Mouse (Mus musculus) erythroblast, embryonic 14.5 days (primary cell): ENCODE measurements around the gene Krtdap. TPM values are rescaled to one million over a fixed set of nuclear protein-coding genes. Genes with fewer than 3 reads are reported as not detected.
"Not testable (repeated sequence)": the region's sequence is repeated elsewhere in the genome, so short reads cannot be mapped to it uniquely, and the experiment has no call there.

Experiments used
- H3K27me3 ChIP-seq: 2 replicates; pipeline ENCODE4 v1.6.1; 2012; ENCODE audit warnings: inconsistent platforms; ENCODE audit not compliant: control insufficient read depth
- H3K36me3 ChIP-seq: 2 replicates; pipeline ENCODE4 v1.6.1; 2012; ENCODE audit warnings: mild to moderate bottlenecking, inconsistent platforms; ENCODE audit not compliant: control insufficient read depth
- H3K4me1 ChIP-seq: 2 replicates; pipeline ENCODE4 v1.6.1; 2012; ENCODE audit warnings: inconsistent platforms; ENCODE audit not compliant: control insufficient read depth
- H3K4me3 ChIP-seq: replicated peaks from 2 replicates; pipeline ENCODE3; 2012; ENCODE audit warnings: moderate library complexity, mild to moderate bottlenecking, inconsistent platforms
- H3K9me3 ChIP-seq: 2 replicates; pipeline ENCODE4 v1.6.1; 2012; ENCODE audit warnings: low read length, inconsistent platforms, mixed read lengths; ENCODE audit not compliant: control insufficient read depth
- GATA1 ChIP-seq: IDR thresholded peaks from 2 replicates; pipeline ENCODE4 v1.6.1; 2012; ENCODE audit warnings: low read length, inconsistent platforms, mixed read lengths
- TAL1 ChIP-seq: IDR thresholded peaks from 3 replicates; pipeline ENCODE4 v1.6.1; 2012; ENCODE audit warnings: low read length, inconsistent platforms, mixed read lengths
- polyA plus RNA-seq: library from polyadenylated mRNA; stranded (reverse); fragments of >175 nt; gene quantifications from 2 replicates; pipeline ENCODE4 v1.2.3, GENCODE M21; 2012

Krtdap gene
- polyA plus RNA-seq, 1 experiment, result not detected

DNA sequence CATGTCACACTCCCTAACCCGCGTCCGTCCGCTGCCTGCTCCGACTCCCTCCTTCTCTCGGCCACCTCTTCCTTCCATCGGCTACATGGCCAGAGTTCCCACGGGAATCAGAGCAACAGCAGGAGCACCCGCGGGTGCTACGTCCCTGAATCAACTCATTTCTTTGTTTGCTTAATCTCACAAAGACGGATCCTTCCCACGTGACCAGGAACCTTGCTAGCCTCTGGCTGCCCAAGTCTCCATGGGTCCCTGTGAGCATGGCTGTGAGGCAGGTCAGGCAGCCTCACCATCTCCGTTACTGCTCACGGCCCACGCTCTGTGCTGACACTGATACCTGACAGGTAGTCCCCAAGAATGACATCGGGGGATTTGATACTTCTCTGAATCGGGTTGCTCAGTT, 36.0 kb downstream of the Krtdap start, which contains the start of gene Ffar2:
Gene Ffar2, minus strand, starts transcription at position 101 of the 400 bp plus-strand sequence.
- H3K4me1 ChIP-seq, result no peaks in the 10 kb centered on the region; the same call in 1 of the 2 replicates
- H3K36me3 ChIP-seq, result no peaks in the 10 kb centered on the region
- peaks cover 2% of the 10 kb centered on the region; the same call in 1 of the 2 replicates for H3K9me3 ChIP-seq
- H3K4me3 ChIP-seq, result no peak within 1 kb of the TSS
- no peaks in the 10 kb centered on the region for H3K27me3 ChIP-seq
- TF ChIP-seq TAL1 (no peak), GATA1 (no peak)

DNA sequence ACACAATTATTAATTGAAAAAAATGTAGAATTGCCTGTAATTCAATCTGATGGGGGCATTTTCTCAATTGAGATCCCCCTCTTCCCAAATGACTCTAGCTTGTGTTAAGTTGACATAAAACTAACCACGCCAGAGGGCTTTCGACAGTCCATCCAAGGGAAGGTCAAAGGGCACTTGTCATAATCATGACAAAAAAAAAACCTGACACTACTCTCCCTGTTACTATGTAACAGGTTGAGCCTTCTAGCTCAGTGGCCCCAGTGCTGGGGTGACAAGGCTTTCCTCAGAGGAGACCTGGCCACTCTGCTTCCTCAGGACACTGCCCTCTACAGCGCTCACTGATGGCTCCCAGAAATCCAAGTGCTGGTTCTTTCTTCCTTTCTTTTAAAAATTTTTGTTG, 36.6 kb downstream of the Krtdap start:
- H3K4me1 ChIP-seq, result no peaks in the 10 kb centered on the region; the same call in 1 of the 2 replicates

DNA sequence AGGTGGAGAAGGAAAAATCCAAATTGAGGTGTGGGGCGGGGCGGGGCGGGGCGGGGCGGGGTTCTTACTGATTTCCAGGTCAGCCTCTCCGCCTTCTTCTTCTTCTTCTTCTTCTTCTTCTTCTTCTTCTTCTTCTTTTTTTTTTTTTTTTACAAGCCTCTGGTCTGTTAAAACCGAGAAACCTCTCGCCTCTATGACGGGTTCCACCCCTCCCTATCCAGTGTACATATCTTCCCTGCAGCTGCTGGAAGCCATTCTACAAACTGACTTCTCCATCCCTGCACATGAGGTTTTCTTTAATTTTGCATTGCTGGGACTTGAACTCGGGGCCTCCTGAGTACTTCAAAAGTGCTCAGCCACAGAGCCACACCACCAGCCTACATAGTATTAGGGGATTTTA, 39.0 kb downstream of the Krtdap start:
- no peaks in the 10 kb centered on the region for H3K4me1 ChIP-seq
- no peaks in the 10 kb centered on the region for H3K27me3 ChIP-seq
- H3K9me3 ChIP-seq, result peaks cover 2% of the 10 kb centered on the region; the same call in 1 of the 2 replicates
- H3K4me3 ChIP-seq, result no peak overlapping the region
- TF ChIP-seq TAL1 (no peak), GATA1 (no peak)
- H3K36me3 ChIP-seq, result no peaks in the 10 kb centered on the region

More for the DNA sequence above, 36.6 kb downstream of the Krtdap start:
- Histone ChIP-seq H3K36me3 (no peaks in the 10 kb centered on the region), H3K9me3 (peaks cover 2% of the 10 kb centered on the region; the same call in 1 of the 2 replicates), H3K27me3 (no peaks in the 10 kb centered on the region), H3K4me3 (no peak overlapping the region)
- TF ChIP-seq TAL1 (no peak), GATA1 (no peak)

DNA sequence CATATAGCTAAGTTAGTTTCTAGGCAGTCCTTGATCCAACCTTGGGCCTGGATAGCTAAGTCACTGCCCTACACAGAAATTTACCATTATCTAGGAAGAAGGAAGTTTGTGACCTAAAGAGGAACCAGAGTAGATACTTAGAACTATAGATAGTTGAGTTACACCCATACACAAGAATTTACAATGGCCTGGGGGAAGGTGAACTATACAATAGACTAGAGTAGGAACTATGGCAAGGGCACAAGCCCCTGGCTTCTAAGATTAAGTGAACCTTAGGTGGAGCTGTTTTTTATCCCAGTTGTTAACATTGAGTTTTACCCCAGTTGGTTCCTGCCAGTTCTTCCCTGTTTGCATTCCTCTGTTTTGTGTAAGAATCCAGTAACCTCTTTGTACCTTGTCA, 41.2 kb downstream of the Krtdap start:
- not testable (repeated sequence) for H3K27me3 ChIP-seq, H3K9me3 ChIP-seq, H3K4me3 ChIP-seq, H3K4me1 ChIP-seq, H3K36me3 ChIP-seq

DNA sequence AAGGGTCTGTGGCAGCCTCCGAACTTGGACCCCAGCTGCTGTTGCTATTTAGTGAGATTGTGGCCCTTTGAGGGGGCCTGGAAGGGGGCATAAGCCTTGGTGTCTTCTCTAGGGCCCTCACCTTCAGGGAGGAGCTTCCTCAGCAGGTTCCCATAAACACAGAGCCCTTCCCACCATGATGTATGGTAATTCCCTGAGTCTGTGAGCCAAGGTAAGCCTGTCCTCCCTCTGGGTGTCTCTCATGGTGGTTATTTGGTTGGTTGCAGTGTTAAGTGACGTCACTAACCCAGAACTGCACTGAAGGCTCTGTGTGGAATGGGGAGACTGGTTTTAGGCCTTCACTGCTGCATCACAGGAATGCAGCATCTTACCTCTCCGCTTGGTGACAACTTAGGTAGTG, 41.7 kb downstream of the Krtdap start:
- Histone ChIP-seq H3K36me3 (no peaks in the 10 kb centered on the region), H3K4me3 (no peak overlapping the region), H3K9me3 (peaks cover 2% of the 10 kb centered on the region; the same call in 1 of the 2 replicates), H3K27me3 (no peaks in the 10 kb centered on the region), H3K4me1 (no peaks in the 10 kb centered on the region)
- no peak for TF ChIP-seq TAL1
- TF ChIP-seq GATA1, result no peak

DNA sequence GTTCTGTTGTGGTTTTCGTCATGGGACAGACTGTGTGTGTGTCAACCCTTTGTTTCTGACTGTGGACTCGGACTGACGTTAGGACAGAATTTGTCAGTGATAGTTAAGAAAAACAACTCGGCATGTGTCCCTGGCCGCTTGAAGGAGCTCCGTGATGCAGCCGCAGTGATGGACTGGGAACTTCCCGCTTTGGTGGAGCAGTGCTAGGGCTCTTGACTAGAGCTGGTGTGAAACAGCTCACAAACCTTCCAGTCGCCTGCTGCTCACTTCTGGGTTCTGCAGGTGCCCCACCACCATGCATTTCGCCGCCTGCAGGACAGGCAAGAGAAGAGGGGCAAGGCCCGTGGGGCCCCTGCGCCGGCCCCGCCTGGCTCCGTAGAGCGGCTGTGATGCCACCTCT, 44.6 kb downstream of the Krtdap start:
- H3K27me3 ChIP-seq, result no peaks in the 10 kb centered on the region
- peaks cover 2% of the 10 kb centered on the region; the same call in 1 of the 2 replicates for H3K9me3 ChIP-seq
- no peak overlapping the region for H3K4me3 ChIP-seq
- TF ChIP-seq GATA1 (no peak), TAL1 (no peak)
- H3K4me1 ChIP-seq, result no peaks in the 10 kb centered on the region
- H3K36me3 ChIP-seq, result no peaks in the 10 kb centered on the region

DNA sequence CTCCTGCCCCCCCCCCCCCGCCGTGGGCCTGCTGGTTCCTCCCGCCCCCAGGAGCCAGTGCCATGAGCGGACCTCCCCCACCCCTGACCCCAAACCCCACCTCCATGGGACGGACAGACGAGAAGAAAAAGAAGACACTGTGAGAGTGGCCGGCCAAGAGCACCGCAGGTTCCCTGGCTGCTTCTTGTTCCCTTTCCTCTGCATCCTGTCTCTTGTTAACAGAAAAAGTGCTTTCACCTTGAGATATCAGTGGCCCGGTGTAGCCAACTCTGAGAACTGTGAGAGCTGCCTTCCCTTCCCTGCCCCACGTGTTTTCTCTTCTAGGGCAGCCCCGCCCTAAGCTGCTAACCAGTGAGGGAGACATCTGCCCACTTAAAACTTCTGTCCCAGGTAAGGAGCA, 45.0 kb downstream of the Krtdap start:
- not testable (repeated sequence) for H3K4me3 ChIP-seq, H3K4me1 ChIP-seq, H3K36me3 ChIP-seq, H3K27me3 ChIP-seq, H3K9me3 ChIP-seq

DNA sequence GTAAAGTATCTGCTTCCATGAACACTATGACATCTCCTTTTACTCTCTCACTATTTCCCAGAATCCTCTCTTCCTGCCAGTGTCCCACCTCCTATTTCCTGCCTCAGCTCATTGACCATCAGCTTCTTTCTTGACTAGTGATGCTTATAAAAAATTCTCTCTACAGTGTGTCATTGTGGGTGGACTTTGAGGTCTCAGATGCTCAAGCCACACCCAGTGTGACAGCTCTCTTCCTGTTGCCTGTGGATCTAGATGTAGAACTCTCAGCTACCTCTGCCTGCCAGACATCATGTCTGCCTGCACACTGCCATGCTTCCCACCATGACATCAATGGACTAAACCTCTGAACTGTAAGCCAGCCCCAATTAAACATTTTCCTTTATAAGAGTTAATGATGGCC, 49.6 kb downstream of the Krtdap start:
- no peaks in the 10 kb centered on the region for H3K4me1 ChIP-seq
- H3K27me3 ChIP-seq, result no peaks in the 10 kb centered on the region
- H3K4me3 ChIP-seq, result no peak overlapping the region
- H3K36me3 ChIP-seq, result no peaks in the 10 kb centered on the region
- H3K9me3 ChIP-seq, result no peaks in the 10 kb centered on the region
- no peak for TF ChIP-seq GATA1
- TF ChIP-seq TAL1, result no peak

DNA sequence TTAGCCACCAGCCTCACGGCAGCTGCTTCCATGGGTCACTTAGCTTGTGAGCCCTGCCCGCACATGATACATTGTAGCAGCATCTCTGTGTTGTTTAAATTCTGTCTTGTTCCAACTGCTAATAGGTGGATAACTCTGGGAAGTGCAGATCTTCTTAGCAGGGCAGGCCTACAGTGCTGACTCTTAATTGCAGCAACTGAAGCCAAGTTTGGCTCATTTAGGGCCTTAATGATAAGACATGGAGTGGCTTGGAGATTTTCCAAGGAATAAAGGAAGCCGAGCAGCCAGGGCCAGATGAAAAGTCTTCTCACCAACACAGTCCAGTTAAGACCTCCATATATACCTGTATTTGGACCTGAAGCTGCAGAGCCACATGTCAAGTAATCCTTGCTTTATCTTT, 52.6 kb downstream of the Krtdap start:
- TF ChIP-seq TAL1 (no peak), GATA1 (no peak)
- H3K27me3 ChIP-seq, result no peaks in the 10 kb centered on the region
- no peaks in the 10 kb centered on the region for H3K4me1 ChIP-seq
- H3K9me3 ChIP-seq, result no peaks in the 10 kb centered on the region
- no peak overlapping the region for H3K4me3 ChIP-seq
- no peaks in the 10 kb centered on the region for H3K36me3 ChIP-seq

Other genes with a start within 250 kb of the Krtdap start
- gene Hspb6, start 235.7 kb upstream of the Krtdap start, polyA plus RNA-seq, result 3.7 and 6.8 TPM in 2 replicates
- gene Proser3, start 235.6 kb upstream of the Krtdap start, polyA plus RNA-seq, result 1.9 and 2.3 TPM in 2 replicates
- gene Lin37, start 228.1 kb upstream of the Krtdap start, polyA plus RNA-seq, result 14.5 and 17.0 TPM in 2 replicates
- 5.6 and 7.7 TPM in 2 replicates for gene U2af1l4, start 224.6 kb upstream of the Krtdap start, polyA plus RNA-seq
- 0.15 and 0.18 TPM in 2 replicates for gene Gm49396, start 224.6 kb upstream of the Krtdap start, polyA plus RNA-seq
- gene Psenen, start 224.3 kb upstream of the Krtdap start, polyA plus RNA-seq, result 8.0 and 8.9 TPM in 2 replicates
- 0.61 and 1.5 TPM in 2 replicates for gene Igflr1, start 222.5 kb upstream of the Krtdap start, polyA plus RNA-seq
- gene Kmt2b, start 199.2 kb upstream of the Krtdap start, polyA plus RNA-seq, result 5.2 and 6.8 TPM in 2 replicates
- gene Zbtb32, start 189.0 kb upstream of the Krtdap start, polyA plus RNA-seq, result 0.07 and 0.20 TPM in 2 replicates
- 0.10 and 0.14 TPM in 2 replicates for gene Upk1a, start 175.0 kb upstream of the Krtdap start, polyA plus RNA-seq
- gene Cox6b1, start 161.7 kb upstream of the Krtdap start, polyA plus RNA-seq, result 15.7 and 23.9 TPM in 2 replicates
- not detected in 2 replicates for gene Etv2, start 152.0 kb upstream of the Krtdap start, polyA plus RNA-seq
- 22.7 and 23.2 TPM in 2 replicates for gene Rbm42, start 137.6 kb upstream of the Krtdap start, polyA plus RNA-seq
- gene Haus5, start 122.9 kb upstream of the Krtdap start, polyA plus RNA-seq, result 2.9 and 5.4 TPM in 2 replicates
- not detected in 2 replicates for gene Pmis2, start 116.3 kb upstream of the Krtdap start, polyA plus RNA-seq
- not detected in 2 replicates for gene 2200002J24Rik, start 89.0 kb upstream of the Krtdap start, polyA plus RNA-seq
- gene Atp4a, start 75.7 kb upstream of the Krtdap start, polyA plus RNA-seq, result not detected in 2 replicates
- 1.3 and 1.6 TPM in 2 replicates for gene Tmem147, start 58.4 kb upstream of the Krtdap start, polyA plus RNA-seq
- gene Gapdhs, start 44.2 kb upstream of the Krtdap start, polyA plus RNA-seq, result not detected in 2 replicates
- 0.15 TPM in 1 of 2 replicates, not detected in the other for gene Sbsn, start 36.4 kb upstream of the Krtdap start, polyA plus RNA-seq
- gene Dmkn, start 24.1 kb upstream of the Krtdap start, polyA plus RNA-seq, result not detected in 2 replicates
- 0.08 TPM in 1 of 2 replicates, not detected in the other for gene Ffar2, start 35.9 kb downstream of the Krtdap start, polyA plus RNA-seq
- 0.02 TPM in 1 of 2 replicates, not detected in the other for gene Ffar3, start 68.3 kb downstream of the Krtdap start, polyA plus RNA-seq
- gene Ffar1, start 73.7 kb downstream of the Krtdap start, polyA plus RNA-seq, result not detected in 2 replicates
- not detected in 2 replicates for gene Cd22, start 92.4 kb downstream of the Krtdap start, polyA plus RNA-seq
- gene Mag, start 127.0 kb downstream of the Krtdap start, polyA plus RNA-seq, result 0.03 TPM in 1 of 2 replicates, not detected in the other
- not detected in 2 replicates for gene Hamp2, start 136.8 kb downstream of the Krtdap start, polyA plus RNA-seq
- not detected in 2 replicates for gene Hamp, start 156.1 kb downstream of the Krtdap start, polyA plus RNA-seq
- gene Usf2, start 168.9 kb downstream of the Krtdap start, polyA plus RNA-seq, result 30.7 and 40.4 TPM in 2 replicates
- gene Lsr, start 185.6 kb downstream of the Krtdap start, polyA plus RNA-seq, result 0.06 TPM in 1 of 2 replicates, not detected in the other
- gene Fam187b, start 185.9 kb downstream of the Krtdap start, polyA plus RNA-seq, result not detected in 2 replicates